Mouse (Mus musculus) forebrain, postnatal 0 days (tissue): ENCODE data around the gene Trp53i13. TPM values are rescaled to one million over a fixed set of nuclear protein-coding genes. Genes with fewer than 3 reads are reported as not detected.

Experiments
- ATAC-seq: fragments of 200-750 bp; cut with Nextera tagmentation; 2 replicates; pipeline ENCODE4 v1.8.0; 2017; ENCODE audit warnings: mild to moderate bottlenecking, moderate library complexity
- DNase-seq: peaks from one replicate; pipeline ENCODE4 v3.0.0-alpha.2; 2015
- H3K27ac ChIP-seq: fragments of 300-500 bp; sonication (generic); 2 replicates; pipeline ENCODE4 v1.5.1; 2014; ENCODE audit warnings: low read depth, mild to moderate bottlenecking, antibody characterized with exemption, low read length, moderate library complexity, mixed read lengths
- H3K27me3 ChIP-seq: fragments of 300-500 bp; sonication (generic); 2 replicates; pipeline ENCODE4 v1.6.1; 2014; ENCODE audit warnings: mild to moderate bottlenecking, low read length, mixed read lengths; ENCODE audit not compliant: insufficient read depth
- H3K36me3 ChIP-seq: fragments of 300-500 bp; sonication (generic); 2 replicates; pipeline ENCODE4 v1.6.1; 2014; ENCODE audit warnings: mild to moderate bottlenecking, moderate library complexity; ENCODE audit not compliant: insufficient read depth
- H3K4me1 ChIP-seq: fragments of 300-500 bp; sonication (generic); 2 replicates; pipeline ENCODE4 v1.6.1; 2014; ENCODE audit warnings: antibody characterized with exemption; ENCODE audit not compliant: insufficient read depth
- H3K4me2 ChIP-seq: fragments of 300-500 bp; sonication (generic); 2 replicates; pipeline ENCODE4 v1.6.1; 2014; ENCODE audit warnings: low read depth, mild to moderate bottlenecking, moderate library complexity
- H3K4me3 ChIP-seq: fragments of 300-500 bp; sonication (generic); 2 replicates; pipeline ENCODE4 v1.5.1; 2014; ENCODE audit warnings: low read depth, low read length, mixed read lengths
- H3K9ac ChIP-seq: fragments of 300-500 bp; sonication (generic); 2 replicates; pipeline ENCODE4 v1.6.1; 2014; ENCODE audit warnings: mild to moderate bottlenecking
- H3K9me3 ChIP-seq: fragments of 300-500 bp; sonication (generic); 2 replicates; pipeline ENCODE4 v1.6.1; 2016; ENCODE audit warnings: low read length
- CTCF ChIP-seq: sonication (generic); IDR thresholded peaks from 2 replicates; pipeline ENCODE4 v1.5.1; 2016; ENCODE audit warnings: antibody characterized with exemption, control low read depth, low read depth
- WGBS: fragments of 180-500 bp; shearing (Covaris S2); extraction: QIAGEN DNeasy Blood & Tissue Kit; methylation state at CpG from one replicate; pipeline ENCODE4 v1.1.7; 2014; 5-methylcytosine and 5-hydroxymethylcytosine counted together
- polyA plus RNA-seq: library from polyadenylated mRNA; unstranded; fragments of >200 nt; fragmentation: Nextera tagmentation; extraction: Ambion mirVana; gene quantifications from 2 replicates; pipeline ENCODE4 v1.2.1, GENCODE M21; 2015
- total RNA-seq: library from RNA; depleted of rRNA; stranded (reverse); fragments of >200 nt; gene quantifications from 2 replicates; pipeline ENCODE4 v1.2.3, GENCODE M21; 2014

Gene Trp53i13
- total and polyA plus RNA-seq, 2 experiments from 2014 or later, result 12.3 to 12.4 TPM

DNA sequence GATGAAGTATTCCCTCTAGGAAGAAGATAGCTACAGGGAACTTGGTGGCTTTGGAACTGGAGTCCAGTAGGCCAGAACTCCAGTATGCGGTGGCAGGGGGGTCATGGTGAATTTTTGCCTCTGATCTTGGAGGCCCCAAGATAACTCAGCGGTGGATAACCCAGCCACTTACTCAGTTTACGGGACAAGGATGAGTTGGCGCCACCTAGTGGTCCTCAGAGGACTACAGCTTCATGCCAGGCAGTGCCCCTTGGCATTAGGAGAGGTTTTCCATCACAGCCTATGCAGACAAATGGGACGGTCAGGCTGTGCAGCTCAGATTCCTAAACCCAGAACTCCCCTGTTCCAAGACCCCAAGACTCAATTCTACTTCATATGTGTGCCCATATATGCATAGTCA lies 14.4 kb downstream of the Trp53i13 start:
- H3K4me2 ChIP-seq, result no peak overlapping the region
- TF ChIP-seq CTCF, result peak; percentile 92
- 20% methylated on average over 5 of the region's 5 CpGs for WGBS
- H3K27ac ChIP-seq, result 0 out of 2 replicates have a peak overlapping the region, but pooled peaks have one; percentile 36
- H3K36me3 ChIP-seq, result peaks cover 59% of the 10 kb centered on the region
- peak; percentile 89 for DNase-seq
- H3K4me1 ChIP-seq, result no peaks in the 10 kb centered on the region
- peak; percentile 72 for ATAC-seq
- no peak overlapping the region for H3K9ac ChIP-seq
- no peaks in the 10 kb centered on the region for H3K27me3 ChIP-seq
- no peak overlapping the region for H3K4me3 ChIP-seq
- H3K9me3 ChIP-seq, result no peaks in the 10 kb centered on the region

DNA sequence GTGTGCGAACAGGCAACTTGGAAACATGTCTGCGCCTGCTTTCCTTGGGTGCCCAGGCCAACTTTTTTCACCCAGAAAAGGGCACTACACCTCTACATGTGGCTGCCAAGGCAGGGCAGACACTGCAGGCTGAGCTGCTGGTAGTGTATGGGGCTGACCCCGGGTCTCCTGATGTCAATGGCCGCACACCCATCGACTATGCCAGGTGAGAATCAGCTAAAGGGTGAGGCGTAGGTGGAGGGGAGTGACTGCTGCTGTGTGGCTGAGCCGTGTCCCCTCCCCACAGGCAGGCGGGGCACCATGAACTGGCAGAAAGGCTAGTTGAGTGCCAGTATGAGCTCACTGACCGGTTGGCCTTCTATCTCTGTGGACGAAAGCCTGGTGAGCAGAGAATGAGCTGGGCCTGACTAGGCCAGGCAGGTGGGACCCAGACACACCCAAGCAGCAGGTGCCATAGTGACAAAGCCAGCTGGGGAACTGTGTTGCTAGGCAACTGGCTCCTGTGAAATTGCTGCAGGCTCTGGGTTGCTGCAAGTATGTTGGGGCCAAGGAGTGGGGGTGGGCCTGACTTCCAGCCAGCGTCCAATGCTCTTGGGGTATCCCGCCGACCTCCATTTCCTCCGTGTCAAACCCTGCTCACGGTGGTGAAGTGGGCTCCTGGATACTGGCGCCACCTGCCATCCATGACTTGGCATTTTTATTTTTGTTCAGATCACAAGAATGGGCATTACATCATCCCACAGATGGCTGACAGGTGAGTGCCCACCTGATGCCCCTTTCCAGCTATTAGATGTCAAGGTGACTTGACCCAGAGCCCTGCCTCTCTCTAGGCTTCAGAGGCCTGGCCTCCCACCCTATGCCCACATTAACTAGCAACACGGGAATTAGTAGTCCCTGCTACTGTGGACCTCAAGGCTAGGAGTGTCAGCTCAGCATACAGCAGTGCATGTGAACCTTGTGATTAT lies 15.1 kb downstream of the Trp53i13 start:
- 77% methylated on average over 17 of the region's 17 CpGs for WGBS
- no peak overlapping the region for H3K9ac ChIP-seq
- H3K9me3 ChIP-seq, result no peaks in the 10 kb centered on the region
- ATAC-seq (peak; percentile 32; the same call in 1 of the 2 replicates), DNase-seq (peak; percentile 45)
- H3K36me3 ChIP-seq, result peaks cover 52% of the 10 kb centered on the region
- H3K4me2 ChIP-seq, result no peak overlapping the region
- 0 out of 2 replicates have a peak overlapping the region, but pooled peaks have one; percentile 36 for H3K27ac ChIP-seq
- no peaks in the 10 kb centered on the region for H3K4me1 ChIP-seq
- no peaks in the 10 kb centered on the region for H3K27me3 ChIP-seq
- TF ChIP-seq CTCF, result no peak
- no peak overlapping the region for H3K4me3 ChIP-seq

DNA sequence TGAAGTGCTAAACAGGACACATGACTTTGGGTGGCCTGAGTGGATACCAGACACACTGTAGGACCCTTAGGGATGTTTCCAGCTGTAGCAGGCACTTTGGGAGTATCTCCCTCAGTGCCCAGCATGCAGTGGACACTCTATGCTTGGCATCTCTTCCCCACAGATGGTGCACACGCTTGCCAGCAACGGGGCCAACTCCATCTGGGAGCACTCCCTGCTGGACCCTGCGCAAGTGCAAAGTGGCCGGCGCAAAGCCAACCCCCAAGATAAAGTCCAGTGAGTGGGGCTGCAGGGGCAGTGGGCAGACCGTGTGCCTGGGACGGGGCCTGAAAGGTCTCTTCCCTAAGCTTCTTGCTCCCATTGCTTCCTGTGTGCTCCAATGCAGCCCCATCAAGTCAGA lies 16.4 kb downstream of the Trp53i13 start:
- Histone ChIP-seq H3K36me3 (peaks cover 39% of the 10 kb centered on the region), H3K4me3 (no peak overlapping the region), H3K9ac (no peak overlapping the region), H3K27ac (no peak overlapping the region), H3K4me1 (peaks cover 6% of the 10 kb centered on the region), H3K27me3 (no peaks in the 10 kb centered on the region), H3K9me3 (no peaks in the 10 kb centered on the region), H3K4me2 (no peak overlapping the region)
- ATAC-seq, result no peak
- no peak for DNase-seq
- TF ChIP-seq CTCF, result no peak
- WGBS, result 79% methylated on average over 7 of the region's 7 CpGs

DNA sequence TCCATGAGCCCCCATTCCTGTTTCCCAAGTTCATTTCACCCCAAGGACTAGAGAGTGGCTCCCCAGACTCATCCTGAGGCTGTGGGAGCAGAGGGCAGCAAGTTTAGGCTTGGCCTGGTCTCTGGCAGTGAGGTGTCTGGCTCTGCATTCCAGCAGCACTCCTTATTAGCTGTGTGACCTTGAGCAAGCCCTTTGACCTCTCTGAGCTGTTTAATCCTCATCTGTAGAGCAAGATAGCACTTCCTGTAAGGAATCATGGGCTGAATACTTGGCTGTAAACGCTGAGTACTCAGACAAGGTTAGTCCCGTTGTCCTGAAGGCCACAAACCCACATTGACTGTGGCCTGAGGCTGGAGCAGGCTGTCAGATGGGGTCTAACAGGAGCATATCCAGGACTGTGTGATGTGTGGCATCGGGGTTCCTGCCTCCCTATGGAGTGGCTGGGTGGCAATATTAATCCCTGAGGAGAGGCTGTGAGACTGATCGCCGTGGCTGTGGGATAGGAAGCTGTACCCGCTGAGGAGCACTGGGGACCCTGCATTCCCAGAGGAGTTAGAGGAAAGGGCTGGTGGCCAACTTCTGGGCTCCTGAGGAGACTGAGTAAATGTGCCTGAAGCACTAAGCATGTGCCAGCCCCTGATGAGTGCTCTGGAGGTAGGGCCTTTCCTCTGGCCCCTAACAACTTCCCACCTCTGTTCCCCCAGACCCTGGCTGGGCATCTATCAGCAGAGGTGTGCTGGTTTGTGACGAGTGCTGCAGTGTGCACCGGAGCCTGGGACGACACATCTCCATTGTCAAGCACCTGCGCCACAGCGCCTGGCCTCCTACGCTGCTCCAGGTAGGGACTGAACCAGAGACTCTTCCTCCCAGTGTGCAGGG lies 17.3 kb downstream of the Trp53i13 start:
- no peak overlapping the region for H3K4me2 ChIP-seq
- peaks cover 30% of the 10 kb centered on the region for H3K36me3 ChIP-seq
- H3K9me3 ChIP-seq, result no peaks in the 10 kb centered on the region
- TF ChIP-seq CTCF, result no peak
- peak overlapping the region; percentile 18; the same call in 1 of the 2 replicates for H3K9ac ChIP-seq
- DNase-seq (no peak), ATAC-seq (no peak)
- H3K27me3 ChIP-seq, result no peaks in the 10 kb centered on the region
- H3K4me1 ChIP-seq, result peaks cover 7% of the 10 kb centered on the region
- no peak overlapping the region for H3K4me3 ChIP-seq
- H3K27ac ChIP-seq, result no peak overlapping the region
- 80% methylated on average over 12 of the region's 12 CpGs for WGBS

DNA sequence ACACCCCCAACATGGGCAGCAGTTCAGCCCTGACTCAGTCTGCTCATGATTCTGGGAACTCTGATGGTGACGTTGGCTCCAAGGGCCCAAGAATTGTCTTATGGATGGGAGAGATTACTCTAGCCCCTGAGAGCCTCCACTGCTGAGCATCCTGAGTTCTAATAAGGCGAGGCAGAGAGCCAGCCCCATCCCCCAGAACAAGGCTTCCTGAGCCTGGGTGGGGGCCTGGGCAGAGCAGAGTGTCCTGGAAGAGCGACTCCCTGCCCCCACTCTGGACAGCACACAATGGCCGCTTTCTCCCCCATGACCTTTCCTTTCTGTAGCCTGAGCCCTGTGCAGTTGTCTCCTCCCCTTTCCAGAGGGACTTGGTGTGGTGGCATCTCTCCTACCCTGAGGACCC lies 17.9 kb downstream of the Trp53i13 start:
- Histone ChIP-seq H3K36me3 (peaks cover 24% of the 10 kb centered on the region), H3K4me1 (peaks cover 7% of the 10 kb centered on the region), H3K27me3 (no peaks in the 10 kb centered on the region), H3K9me3 (no peaks in the 10 kb centered on the region), H3K4me2 (no peak overlapping the region), H3K27ac (no peak overlapping the region), H3K4me3 (no peak overlapping the region), H3K9ac (no peak overlapping the region)
- no peak for TF ChIP-seq CTCF
- ATAC-seq (no peak), DNase-seq (no peak)
- WGBS, result 52% methylated on average over 4 of the region's 4 CpGs

DNA sequence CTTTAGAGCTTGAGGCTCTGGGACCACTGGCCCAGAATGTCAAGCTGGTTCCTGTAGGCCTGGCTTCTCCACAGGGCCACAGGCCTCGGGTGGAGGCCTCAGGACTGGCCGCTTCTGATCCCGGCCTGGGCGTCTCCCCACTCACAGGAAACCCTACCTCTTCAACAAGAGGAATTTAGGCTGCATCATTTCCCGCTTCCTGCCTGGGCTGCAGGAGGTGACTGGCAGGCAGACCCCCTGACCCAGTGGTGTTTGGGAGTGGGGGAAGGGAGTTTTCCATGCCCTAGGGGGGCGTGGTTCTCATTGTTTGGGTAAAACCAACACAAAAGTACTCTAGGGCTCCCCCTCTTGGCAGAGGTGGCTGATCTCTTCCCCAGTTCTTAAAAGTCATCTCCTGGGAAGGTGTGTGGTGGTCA lies 18.4 kb downstream of the Trp53i13 start:
- H3K27me3 ChIP-seq, result no peaks in the 10 kb centered on the region
- H3K36me3 ChIP-seq, result peaks cover 19% of the 10 kb centered on the region
- ATAC-seq (no peak), DNase-seq (no peak)
- WGBS, result 45% methylated on average over 6 of the region's 6 CpGs
- TF ChIP-seq CTCF, result peak; percentile 32
- H3K9me3 ChIP-seq, result no peaks in the 10 kb centered on the region
- H3K4me2 ChIP-seq, result no peak overlapping the region
- H3K27ac ChIP-seq, result 0 out of 2 replicates have a peak overlapping the region, but pooled peaks have one; percentile 15
- no peak overlapping the region for H3K9ac ChIP-seq
- H3K4me1 ChIP-seq, result peaks cover 7% of the 10 kb centered on the region
- no peak overlapping the region for H3K4me3 ChIP-seq
